Mouse (Mus musculus) kidney, embryonic 16.5 days (tissue): ENCODE measurements around the gene Tgtp1. TPM values are rescaled to one million over a fixed set of nuclear protein-coding genes. Genes with fewer than 3 reads are reported as not detected.
"Not testable (repeated sequence)": the region's sequence is repeated elsewhere in the genome, so short reads cannot be mapped to it uniquely, and the experiment has no call there.

Experiments used
- ATAC-seq: fragments of 200-750 bp; cut with Nextera tagmentation; 2 replicates; pipeline ENCODE4 v1.8.0; 2017; ENCODE audit warnings: moderate TSS enrichment; ENCODE audit not compliant: low FRiP score, low TSS enrichment
- H3K27ac ChIP-seq: fragments of 300-500 bp; sonication (generic); 2 replicates; pipeline ENCODE4 v1.5.1; 2014; ENCODE audit warnings: low read length
- H3K27me3 ChIP-seq: fragments of 300-500 bp; sonication (generic); 2 replicates; pipeline ENCODE4 v1.6.1; 2014; ENCODE audit warnings: low read length, control low read depth, mixed read lengths; ENCODE audit not compliant: insufficient read depth
- H3K36me3 ChIP-seq: fragments of 300-500 bp; sonication (generic); 2 replicates; pipeline ENCODE4 v1.6.1; 2014; ENCODE audit warnings: low read length, control low read depth, mixed read lengths; ENCODE audit not compliant: insufficient read depth
- H3K4me1 ChIP-seq: fragments of 300-500 bp; sonication (generic); 2 replicates; pipeline ENCODE4 v1.6.1; 2014; ENCODE audit warnings: low read length, control low read depth, mixed read lengths; ENCODE audit not compliant: insufficient read depth
- H3K4me2 ChIP-seq: fragments of 300-500 bp; sonication (generic); replicated peaks from 2 replicates; pipeline ENCODE4 v1.6.1; 2014; ENCODE audit warnings: low read depth, low read length
- H3K4me3 ChIP-seq: fragments of 300-500 bp; sonication (generic); 2 replicates; pipeline ENCODE4 v1.5.1; 2014; ENCODE audit warnings: mild to moderate bottlenecking, low read length
- H3K9ac ChIP-seq: fragments of 300-500 bp; sonication (generic); replicated peaks from 2 replicates; pipeline ENCODE4 v1.6.1; 2014; ENCODE audit warnings: low read length
- H3K9me3 ChIP-seq: fragments of 300-500 bp; sonication (generic); 2 replicates; pipeline ENCODE4 v1.6.1; 2016; ENCODE audit warnings: low read length, control low read depth
- WGBS: fragments of 180-500 bp; shearing (Covaris S2); extraction: QIAGEN DNeasy Blood & Tissue Kit; methylation state at CpG from one replicate; pipeline ENCODE4 v1.1.7; 2014; 5-methylcytosine and 5-hydroxymethylcytosine counted together
- polyA plus RNA-seq: library from polyadenylated mRNA; unstranded; fragments of >200 nt; fragmentation: Nextera tagmentation; extraction: Ambion mirVana; gene quantifications from 2 replicates; pipeline ENCODE4 v1.2.1, GENCODE M21; 2015

Tgtp1 gene
- polyA plus RNA-seq: 0.49 and 0.50 TPM in 2 replicates

DNA sequence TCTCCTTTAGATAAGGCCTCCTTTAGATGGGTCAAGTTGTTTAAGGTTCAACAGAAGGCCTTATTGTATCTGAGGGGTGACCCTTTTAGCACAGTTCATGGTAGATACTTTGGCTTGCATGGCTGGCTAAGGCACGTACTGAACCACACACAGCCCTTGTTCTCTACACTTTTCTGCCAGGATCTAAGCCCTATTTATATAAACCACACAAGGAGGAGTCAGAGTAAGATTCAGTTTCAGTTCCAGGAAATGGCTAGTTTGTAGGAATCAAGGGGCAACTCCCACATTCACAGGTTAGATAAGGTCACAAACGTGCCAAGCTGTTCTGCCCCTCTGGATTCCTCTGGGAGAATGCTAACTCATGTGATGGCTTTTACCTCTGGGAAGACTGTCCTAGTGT, at the start of gene Tgtp1:
Gene Tgtp1, minus strand, starts transcription at position 155 of the 400 bp plus-strand sequence.
- 6% methylated on average over 2 of the region's 2 CpGs for WGBS
- peak within 1 kb of the TSS; percentile 38; the same call in 1 of the 2 replicates for H3K27ac ChIP-seq
- peak; percentile 89 for ATAC-seq

DNA sequence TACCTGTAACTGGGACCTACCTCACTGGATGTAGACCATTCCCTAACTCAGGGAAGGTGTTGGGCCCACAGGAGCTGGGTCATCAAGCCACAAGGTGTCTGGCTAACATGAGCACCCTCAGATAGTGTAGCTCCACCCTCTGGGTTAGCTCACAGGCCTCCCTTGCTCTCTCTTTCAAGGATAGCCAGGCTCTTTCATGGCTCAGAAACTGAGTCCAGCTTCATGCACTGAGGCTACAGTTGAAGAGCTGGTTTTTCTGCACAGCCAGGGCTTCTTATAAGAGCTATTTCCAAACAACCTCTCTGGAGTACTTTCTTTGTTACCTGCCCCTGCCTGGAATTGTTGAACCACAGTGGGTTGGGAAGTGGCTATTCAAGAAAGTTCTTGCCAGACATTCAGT, 18.1 kb upstream of the Tgtp1 start:
- H3K4me2 ChIP-seq, H3K4me3 ChIP-seq, H3K27me3 ChIP-seq, H3K4me1 ChIP-seq, H3K36me3 ChIP-seq, H3K9ac ChIP-seq, H3K27ac ChIP-seq, H3K9me3 ChIP-seq, ATAC-seq: not testable (repeated sequence)

More for the DNA sequence above, at the start of gene Tgtp1:
- peaks cover 13% of the 10 kb centered on the region for H3K4me1 ChIP-seq
- H3K27me3 ChIP-seq, H3K36me3 ChIP-seq, H3K4me3 ChIP-seq, H3K9me3 ChIP-seq, H3K4me2 ChIP-seq, H3K9ac ChIP-seq: not testable (repeated sequence)

DNA sequence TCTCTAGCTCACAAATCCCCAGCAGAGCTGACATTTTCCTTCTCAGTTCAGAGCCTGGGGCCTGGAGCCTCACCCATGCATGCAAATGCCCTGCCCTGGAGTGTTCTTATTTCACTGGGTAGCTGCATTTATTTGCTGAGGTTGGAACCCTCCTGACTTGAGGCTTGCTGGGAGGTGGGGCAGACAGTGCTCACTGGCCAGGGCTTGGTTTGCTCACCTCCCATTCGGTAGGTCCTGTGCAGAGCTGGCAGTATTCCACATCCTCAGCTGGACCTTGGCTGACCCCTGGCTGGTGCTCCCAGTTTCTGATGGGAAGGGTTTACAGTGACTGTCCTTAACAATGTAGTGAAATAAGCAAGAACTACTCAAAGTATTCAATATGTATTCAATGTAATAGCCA, 12.8 kb upstream of the Tgtp1 start:
- 0% methylated on average over 1 of the region's 1 CpGs for WGBS
- H3K27ac ChIP-seq, H3K36me3 ChIP-seq, H3K9ac ChIP-seq, ATAC-seq, H3K4me3 ChIP-seq, H3K9me3 ChIP-seq, H3K4me1 ChIP-seq, H3K27me3 ChIP-seq, H3K4me2 ChIP-seq: not testable (repeated sequence)

DNA sequence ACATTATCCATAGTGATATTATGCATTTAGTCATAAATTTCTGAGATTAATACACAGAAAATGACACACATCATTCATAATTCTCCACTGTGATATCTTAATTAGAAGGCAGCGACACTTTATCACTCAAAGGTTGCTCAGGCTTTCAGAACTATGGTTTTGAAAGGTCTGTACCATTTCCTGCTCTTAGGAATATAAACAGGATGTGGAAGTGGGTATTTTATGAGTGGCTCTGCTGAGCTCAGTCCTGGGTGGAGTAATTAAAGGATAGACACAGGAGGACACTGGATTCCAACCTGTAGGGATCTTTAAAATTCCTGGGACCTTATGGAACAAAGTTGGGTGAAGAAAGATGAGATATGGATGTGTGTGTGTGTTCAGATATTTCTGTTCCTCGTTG, 12.3 kb upstream of the Tgtp1 start:
- H3K9ac ChIP-seq, ATAC-seq, H3K27me3 ChIP-seq, H3K4me3 ChIP-seq, H3K36me3 ChIP-seq, H3K4me2 ChIP-seq, H3K4me1 ChIP-seq, H3K9me3 ChIP-seq, H3K27ac ChIP-seq: not testable (repeated sequence)
- WGBS: 64% methylated on average over 2 of the region's 2 CpGs

DNA sequence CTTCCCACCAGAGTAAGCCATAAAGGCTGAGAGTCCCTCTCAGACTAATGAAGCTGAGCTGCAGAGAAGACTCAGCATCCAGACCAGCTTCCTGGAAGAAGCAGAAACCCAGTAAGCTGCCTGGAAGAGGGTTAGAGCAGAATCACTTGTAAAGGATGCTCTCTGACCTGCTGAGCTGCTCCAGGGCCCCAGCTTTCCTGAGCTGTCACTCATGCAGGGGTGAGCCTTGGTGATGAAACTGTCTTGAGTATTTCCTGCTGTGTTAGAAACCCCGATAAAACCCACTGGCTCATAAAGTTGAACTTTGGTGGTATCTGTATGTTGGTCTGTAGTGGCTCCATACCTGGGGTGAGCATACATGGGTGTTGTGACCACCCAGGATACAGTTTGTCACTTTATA, 6.4 kb upstream of the Tgtp1 start:
- not testable (repeated sequence) for ATAC-seq
- 50% methylated on average over 1 of the region's 1 CpGs for WGBS

DNA sequence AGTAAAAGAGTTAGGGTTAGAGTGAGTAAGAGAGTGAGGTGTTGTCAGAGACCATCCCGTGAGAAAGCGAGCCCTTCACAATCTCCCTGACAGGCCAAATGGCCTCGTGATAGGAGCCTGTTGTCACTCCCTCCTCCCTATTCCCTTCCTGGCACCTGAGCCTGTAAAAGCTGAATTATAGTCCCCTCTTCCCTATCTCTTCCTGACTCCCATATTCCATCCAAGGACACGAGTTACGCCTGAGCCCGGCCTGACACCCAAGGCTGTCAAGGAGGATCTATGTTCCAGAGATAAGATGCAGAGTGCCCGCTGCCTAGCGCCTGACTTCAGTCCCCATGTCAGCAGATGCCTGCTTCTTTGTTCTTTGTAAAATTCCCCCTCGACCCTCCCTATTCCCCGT, 676 bp downstream of the Tgtp1 start:
- H3K4me2 ChIP-seq, H3K9me3 ChIP-seq, H3K9ac ChIP-seq, H3K36me3 ChIP-seq, H3K4me3 ChIP-seq, H3K27ac ChIP-seq, ATAC-seq, H3K27me3 ChIP-seq: not testable (repeated sequence)
- 17% methylated on average over 10 of the region's 10 CpGs for WGBS
- peaks cover 13% of the 10 kb centered on the region for H3K4me1 ChIP-seq

More for the DNA sequence above, 6.4 kb upstream of the Tgtp1 start:
- H3K9me3 ChIP-seq, H3K4me1 ChIP-seq, H3K9ac ChIP-seq, H3K27ac ChIP-seq, H3K36me3 ChIP-seq, H3K4me3 ChIP-seq, H3K4me2 ChIP-seq, H3K27me3 ChIP-seq: not testable (repeated sequence)

DNA sequence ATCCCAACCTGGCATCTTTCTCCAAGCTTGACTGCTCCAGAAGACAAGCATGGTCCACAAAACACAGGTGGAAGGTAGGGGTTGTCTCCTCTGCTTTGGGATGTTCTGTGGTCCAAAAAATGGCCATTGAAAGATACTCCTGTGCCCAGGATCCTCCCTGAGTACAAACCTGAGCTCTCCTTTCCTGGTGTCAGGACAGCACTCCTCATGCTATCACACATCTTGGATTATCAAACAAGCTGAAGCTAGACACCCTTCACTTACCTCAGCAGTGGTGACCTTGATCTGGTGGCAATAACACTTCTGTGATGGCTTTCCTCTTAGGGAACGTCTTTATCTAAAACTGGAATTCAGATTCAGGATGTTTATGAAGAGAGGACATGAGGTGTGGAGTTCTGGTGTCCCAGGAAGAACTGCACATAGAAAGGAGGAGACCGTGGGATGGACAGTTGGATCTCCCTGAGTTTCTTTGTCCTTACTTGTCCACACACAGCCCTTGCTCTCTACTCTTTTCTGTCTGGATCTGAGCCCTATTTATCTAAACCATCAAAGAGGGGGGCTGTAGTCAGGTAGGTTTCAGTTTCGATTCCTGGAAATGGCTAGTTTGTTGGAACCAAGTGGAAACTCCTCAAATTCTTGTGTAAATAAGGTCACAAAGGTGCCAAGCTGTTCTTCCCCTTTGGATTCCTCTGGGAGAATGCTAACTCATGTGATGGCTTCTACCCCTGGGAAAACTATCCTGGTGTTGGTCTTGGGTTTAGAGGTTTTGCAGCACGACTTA, 2.0 kb downstream of the Tgtp1 start, which contains the start of gene Gm12185:
Gene Gm12185, minus strand, starts transcription at position 487 of the 781 bp plus-strand sequence.
- not testable (repeated sequence) for H3K9ac ChIP-seq, ATAC-seq, H3K4me3 ChIP-seq, H3K4me2 ChIP-seq, H3K27ac ChIP-seq, H3K36me3 ChIP-seq, H3K27me3 ChIP-seq, H3K9me3 ChIP-seq
- 47% methylated on average over 4 of the region's 4 CpGs for WGBS
- peaks cover 13% of the 10 kb centered on the region for H3K4me1 ChIP-seq

DNA sequence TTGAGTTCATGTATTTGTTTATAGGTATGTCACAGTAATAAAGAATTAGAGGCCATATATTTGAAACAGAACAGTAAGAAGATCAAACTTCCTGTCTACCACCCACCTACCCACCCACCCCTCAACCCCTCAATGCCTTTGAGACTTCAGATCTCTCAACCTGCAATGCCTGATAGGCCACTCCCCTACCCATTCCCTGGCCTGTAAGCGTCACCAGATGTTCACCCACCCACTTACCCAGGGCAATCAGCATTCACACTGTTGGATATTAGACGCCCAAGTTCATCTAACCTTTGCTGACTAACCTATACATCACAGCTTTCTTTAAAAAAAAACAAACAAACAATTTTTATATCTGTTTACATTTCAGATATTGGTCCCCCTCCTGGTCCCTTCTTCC, 4.0 kb downstream of the Tgtp1 start:
- not testable (repeated sequence) for H3K4me3 ChIP-seq, H3K27me3 ChIP-seq, H3K9me3 ChIP-seq, H3K27ac ChIP-seq, H3K4me2 ChIP-seq, H3K9ac ChIP-seq, ATAC-seq, H3K36me3 ChIP-seq
- 71% methylated on average over 1 of the region's 2 CpGs for WGBS
- peaks cover 13% of the 10 kb centered on the region for H3K4me1 ChIP-seq

DNA sequence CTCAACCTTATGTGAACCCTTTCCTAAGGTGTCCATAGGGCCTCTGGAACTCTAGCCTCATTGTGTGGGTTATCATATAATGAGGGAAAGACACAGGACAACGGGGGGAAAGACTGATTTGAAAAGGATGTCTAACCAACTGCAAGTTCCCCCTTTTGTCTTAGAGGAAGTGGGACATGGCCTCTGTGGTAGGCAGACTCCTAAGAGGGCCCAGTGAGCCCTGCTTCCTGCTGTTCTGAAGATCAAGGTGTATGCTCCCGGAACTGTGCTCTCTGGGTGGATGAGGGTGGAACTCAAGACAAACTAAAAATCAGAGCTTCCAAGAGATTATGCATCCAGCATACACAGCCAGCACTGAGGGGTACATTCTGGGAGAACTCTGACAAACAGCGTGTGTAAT, 5.8 kb downstream of the Tgtp1 start:
- WGBS: 66% methylated on average over 2 of the region's 3 CpGs
- H3K4me2 ChIP-seq, ATAC-seq, H3K27ac ChIP-seq, H3K4me1 ChIP-seq, H3K9me3 ChIP-seq, H3K4me3 ChIP-seq, H3K9ac ChIP-seq, H3K27me3 ChIP-seq, H3K36me3 ChIP-seq: not testable (repeated sequence)

DNA sequence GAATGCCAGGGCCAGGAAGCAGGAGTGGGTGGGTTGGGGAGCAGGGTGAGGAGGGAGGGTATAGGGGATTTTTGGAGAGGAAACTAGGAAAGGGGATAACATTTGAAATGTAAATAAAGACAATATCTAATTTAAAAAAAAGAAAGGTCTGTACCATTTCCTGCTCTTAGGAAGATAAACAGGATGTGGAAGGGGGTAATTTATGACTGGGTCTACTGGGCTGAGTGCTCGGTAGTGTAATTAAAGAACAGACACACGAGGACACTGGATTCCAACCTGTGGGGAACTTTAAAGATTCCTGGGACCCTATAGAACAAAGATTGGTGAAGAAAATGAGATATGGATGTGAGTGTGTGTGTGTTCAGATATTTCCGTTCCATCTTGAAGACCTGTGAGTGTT, 11.1 kb downstream of the Tgtp1 start:
- not testable (repeated sequence) for H3K9me3 ChIP-seq, H3K27ac ChIP-seq, H3K4me3 ChIP-seq, H3K36me3 ChIP-seq, H3K27me3 ChIP-seq, H3K9ac ChIP-seq, H3K4me2 ChIP-seq, ATAC-seq, H3K4me1 ChIP-seq
- WGBS: no CpG with 5 or more reads among the region's 3 CpGs
